In the genomic region with DNA sequence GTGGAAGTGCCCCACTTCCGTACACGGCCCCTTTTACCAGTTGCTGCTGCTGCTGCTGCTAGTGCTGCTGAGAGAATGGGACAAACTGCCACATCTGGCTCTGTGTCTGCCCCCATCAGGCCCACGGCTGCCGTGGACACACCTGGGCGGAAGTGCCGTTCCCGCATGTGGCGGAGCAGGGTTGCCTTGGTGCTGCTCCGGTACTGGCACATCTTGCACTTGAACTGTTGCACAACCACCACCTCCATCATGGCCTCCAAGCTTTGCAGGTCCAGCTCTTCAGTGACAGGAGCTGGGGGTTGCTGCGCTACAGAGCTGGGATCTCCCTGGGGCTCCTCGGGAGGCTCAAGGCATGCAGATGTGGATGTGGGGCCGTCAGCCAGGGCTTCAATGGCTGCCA, we compare ENCODE assay signal across 15 mouse cellular contexts.
"Had no signal": no experiment of that assay in that cellular context is flagged by ENCODE, and none has a peak within 500 bp of the region (broad histone marks: within the 10 kb centered on the region; RNA-seq: fewer than 3 reads in every experiment).

No protein-coding gene starts in this region.

- H3K27ac ChIP-seq: neural tube, embryonic 15.5 days; stomach, embryonic 15.5 days; stomach, postnatal 0 days had no signal

- H3K9ac ChIP-seq: neural tube, embryonic 15.5 days; stomach, embryonic 15.5 days had no signal

- H3K4me2 ChIP-seq: neural tube, embryonic 15.5 days; stomach, embryonic 15.5 days had no signal

- H3K4me3 ChIP-seq: neural tube, embryonic 15.5 days; stomach, embryonic 15.5 days had no signal

- H3K27me3 ChIP-seq: neural tube, embryonic 15.5 days; stomach, embryonic 15.5 days had no signal

- DNase-seq: retina, postnatal 1 day; right cerebral cortex, adult 18-20 months; right cerebral cortex, postnatal 14 days; right cerebral cortex, postnatal 25 days; right cerebral cortex, postnatal 4 days; spleen, adult 18-20 months; thymus, adult 18-20 months; thymus, adult 2 months; thymus, postnatal 14 days; thymus, postnatal 25 days; thymus, postnatal 36 days; thymus, postnatal 4 days had no signal

- H3K9me3 ChIP-seq: neural tube, embryonic 15.5 days; stomach, embryonic 15.5 days had no signal
